Comparison of ENCODE assay signal across 19 mouse cellular contexts in the genomic region with DNA sequence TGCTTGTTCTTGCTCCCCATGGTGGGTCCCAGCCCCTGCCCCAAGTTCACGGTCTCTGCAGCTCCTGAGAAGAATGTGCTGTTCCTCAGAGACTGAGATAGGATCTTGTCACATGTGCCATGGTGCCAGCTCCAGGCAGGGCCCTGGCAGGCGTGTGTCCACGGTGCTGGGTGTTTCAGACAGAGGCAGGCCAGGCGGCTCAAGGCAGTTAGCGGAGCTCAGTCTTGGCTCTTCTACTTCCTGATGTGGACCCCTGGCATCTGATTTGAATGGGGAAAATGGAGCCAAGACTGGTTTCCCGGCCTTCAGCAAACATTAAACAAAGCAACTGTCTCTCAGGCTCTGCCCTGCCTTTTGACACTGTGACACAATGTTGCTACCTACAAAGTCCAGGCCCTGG. TPM values are rescaled to one million over a fixed set of nuclear protein-coding genes. Genes with fewer than 3 reads are reported as not detected.
DNase-seq lines count a peak whose midpoint lies in the region; ATAC-seq lines count a peak whose summit lies in the region.
"Had no signal": no experiment of that assay in that cellular context is flagged by ENCODE, and none has a peak within 500 bp of the region (broad histone marks: within the 10 kb centered on the region; RNA-seq: fewer than 3 reads in every experiment).

No protein-coding gene starts in this region.

- H3K4me1 ChIP-seq in embryonic facial prominence, embryonic 13.5 days, result peaks cover 24% of the 10 kb centered on the region
- peaks cover 76% of the 10 kb centered on the region for H3K4me1 ChIP-seq in embryonic facial prominence, embryonic 10.5 days
- H3K4me1 ChIP-seq in lung, embryonic 16.5 days (replicated peaks; ENCODE audit: control insufficient read depth, insufficient read depth, low read length), result peaks cover 44% of the 10 kb centered on the region
- H3K4me1 ChIP-seq: liver, embryonic 15.5 days had no signal

- 78% methylated on average over 6 of the region's 6 CpGs for WGBS in embryonic facial prominence, embryonic 13.5 days
- WGBS in embryonic facial prominence, embryonic 10.5 days, result 75% methylated on average over 6 of the region's 6 CpGs
- 27% methylated on average over 6 of the region's 6 CpGs for WGBS in lung, embryonic 16.5 days

- DNase-seq in embryonic facial prominence, embryonic 10.5 days (ENCODE audit: low spot score), result no peak
- peak; percentile 40 for DNase-seq in kidney, adult 18-20 months
- DNase-seq in kidney, postnatal 14 days, result no peak
- DNase-seq in lung, postnatal 14 days, result no peak
- DNase-seq in lung, postnatal 4 days, result peak; percentile 36 to 51
- no peak for DNase-seq in cerebellum, adult 11 months
- DNase-seq: cerebellum, postnatal 10 days; embryo, embryonic 11 days; gastrocnemius, postnatal 25 days; heart, postnatal 10 days; kidney, adult 8-10 months had no signal

- no peak for ATAC-seq in embryonic facial prominence, embryonic 13.5 days (ENCODE audit: insufficient number of reproducible peaks, insufficient read depth, low FRiP score, low TSS enrichment, low read depth)
- peak; percentile 41; the same call in 1 of the 2 replicates for ATAC-seq in lung, embryonic 16.5 days (ENCODE audit: low read depth)

- no peaks in the 10 kb centered on the region for H3K27me3 ChIP-seq in embryonic facial prominence, embryonic 13.5 days
- no peaks in the 10 kb centered on the region for H3K27me3 ChIP-seq in embryonic facial prominence, embryonic 10.5 days (replicated peaks; ENCODE audit: low read depth, poor library complexity, severe bottlenecking)
- H3K27me3 ChIP-seq in lung, embryonic 16.5 days (ENCODE audit: control insufficient read depth, insufficient read depth, low read depth, low read length), result no peaks in the 10 kb centered on the region
- H3K27me3 ChIP-seq: forebrain, embryonic 12.5 days; limb, embryonic 13.5 days; liver, embryonic 15.5 days; neural tube, embryonic 13.5 days had no signal

- H3K4me3 ChIP-seq in embryonic facial prominence, embryonic 13.5 days, result no peak overlapping the region
- no peak overlapping the region for H3K4me3 ChIP-seq in embryonic facial prominence, embryonic 10.5 days
- no peak overlapping the region for H3K4me3 ChIP-seq in lung, embryonic 16.5 days (ENCODE audit: low read length)
- H3K4me3 ChIP-seq: forebrain, embryonic 12.5 days; left cerebral cortex, adult 2 months; limb, embryonic 13.5 days; liver, embryonic 15.5 days; megakaryocyte, embryonic 14.5 days; neural tube, embryonic 13.5 days had no signal

- no peaks in the 10 kb centered on the region for H3K9me3 ChIP-seq in embryonic facial prominence, embryonic 13.5 days
- no peaks in the 10 kb centered on the region for H3K9me3 ChIP-seq in embryonic facial prominence, embryonic 10.5 days
- no peaks in the 10 kb centered on the region for H3K9me3 ChIP-seq in lung, embryonic 16.5 days (ENCODE audit: control insufficient read depth, low read length)
- H3K9me3 ChIP-seq: forebrain, embryonic 12.5 days; limb, embryonic 13.5 days; liver, embryonic 15.5 days; megakaryocyte, embryonic 14.5 days; neural tube, embryonic 13.5 days had no signal

- no peak overlapping the region for H3K9ac ChIP-seq in embryonic facial prominence, embryonic 13.5 days
- peak overlapping the region; percentile 18; the same call in 1 of the 2 replicates for H3K9ac ChIP-seq in lung, embryonic 16.5 days (ENCODE audit: low read length)
- H3K9ac ChIP-seq: forebrain, embryonic 12.5 days; limb, embryonic 13.5 days; liver, embryonic 15.5 days; neural tube, embryonic 13.5 days had no signal

- no peak overlapping the region for H3K4me2 ChIP-seq in embryonic facial prominence, embryonic 13.5 days
- H3K4me2 ChIP-seq in lung, embryonic 16.5 days (ENCODE audit: low read depth, low read length), result no peak overlapping the region
- H3K4me2 ChIP-seq: forebrain, embryonic 12.5 days; limb, embryonic 13.5 days; liver, embryonic 15.5 days; neural tube, embryonic 13.5 days had no signal

- H3K27ac ChIP-seq in embryonic facial prominence, embryonic 13.5 days, result peak overlapping the region; percentile 44
- H3K27ac ChIP-seq in embryonic facial prominence, embryonic 10.5 days (replicated peaks), result no peak overlapping the region
- H3K27ac ChIP-seq in lung, embryonic 16.5 days (ENCODE audit: low read length), result peak overlapping the region; percentile 67
- H3K27ac ChIP-seq: forebrain, embryonic 12.5 days; left cerebral cortex, adult 2 months; limb, embryonic 13.5 days; liver, embryonic 15.5 days; neural tube, embryonic 13.5 days had no signal

- H3K36me3 ChIP-seq in embryonic facial prominence, embryonic 13.5 days, result no peaks in the 10 kb centered on the region
- peaks cover under 1% of the 10 kb centered on the region; the same call in 1 of the 2 replicates for H3K36me3 ChIP-seq in embryonic facial prominence, embryonic 10.5 days (replicated peaks)
- no peaks in the 10 kb centered on the region for H3K36me3 ChIP-seq in lung, embryonic 16.5 days (ENCODE audit: control insufficient read depth, insufficient read depth, low read length)
- H3K36me3 ChIP-seq: forebrain, embryonic 12.5 days; limb, embryonic 13.5 days; liver, embryonic 15.5 days; neural tube, embryonic 13.5 days had no signal

RNA-seq across cellular contexts. Expression of a gene that starts 24.7 kb away (rescaled TPM):
- polyA plus RNA-seq in embryonic facial prominence, embryonic 13.5 days (2015; fragmentation: Nextera tagmentation; extraction: Ambion mirVana), result 13.2 and 13.4 TPM in 2 replicates
- 13.3 and 13.8 TPM in 2 replicates for polyA plus RNA-seq in embryonic facial prominence, embryonic 10.5 days (2016; fragmentation: Nextera tagmentation; extraction: Ambion mirVana)
- 11.4 and 11.6 TPM in 2 replicates for polyA plus RNA-seq in lung, embryonic 16.5 days (2015; fragmentation: Nextera tagmentation; extraction: Ambion mirVana)

Comparison
In these comparisons a context has a peak if more than half of its experiments do, and no peak if none do; other contexts are left out.
1. DNase-seq: peak in kidney, adult 18-20 months (single experiment) and lung, postnatal 4 days (2 of 2); none in embryonic facial prominence, embryonic 10.5 days (single experiment), kidney, postnatal 14 days (single experiment), lung, postnatal 14 days (single experiment) and cerebellum, adult 11 months (single experiment).